Mouse (Mus musculus): ENCODE measurements at regions not wholly inside any gene's neighbourhood (a gene's known extent, or its start where the extent isn't known, plus 50 kb on each side); places are given as distances from the start of the nearest gene placed in this dataset.
A peak's percentile ranks its signal among the peaks of the same experiment; 100 is the strongest.

GRCm38 (mm10) chrX:133505683-133506082 is 183.1 kb downstream of the Pcdh19 start:
- no peak for DNase-seq

GRCm38 (mm10) chrX:133461867-133462266 is 226.9 kb downstream of the Pcdh19 start:
- DNase-seq = no peak

- no peak for DNase-seq
These were observed 241.4 kb downstream of the Pcdh19 start for GRCm38 (mm10) chrX:133447417-133447816.

GRCm38 (mm10) chrX:133402446-133402845 is 286.3 kb downstream of the Pcdh19 start:
- DNase-seq = peak; percentile 40 to 62

GRCm38 (mm10) chrX:133387791-133388190 is 301.0 kb downstream of the Pcdh19 start:
- no peak for DNase-seq

- no peak for DNase-seq
These were observed 314.8 kb downstream of the Pcdh19 start for GRCm38 (mm10) chrX:133373960-133374359.

- DNase-seq = no peak
These were observed 315.7 kb downstream of the Pcdh19 start for GRCm38 (mm10) chrX:133373047-133373446.

- no peak for DNase-seq
These were observed 316.4 kb downstream of the Pcdh19 start for GRCm38 (mm10) chrX:133372411-133372810.

GRCm38 (mm10) chrX:133360739-133361138 is 328.0 kb downstream of the Pcdh19 start:
- DNase-seq = no peak

All from layer of hippocampus, postnatal 36 days (tissue).